Mouse (Mus musculus) R1 (cell line): ENCODE data around the gene Gm20869.
"Not testable (repeated sequence)": the region's sequence is repeated elsewhere in the genome, so short reads cannot be mapped to it uniquely, and the experiment has no call there.

Source experiments
- DNase-seq: peaks from one replicate; pipeline ENCODE4 v3.0.0-alpha.2; 2018; ENCODE audit warnings: low read depth, low spot score

Gene Gm20869

DNA sequence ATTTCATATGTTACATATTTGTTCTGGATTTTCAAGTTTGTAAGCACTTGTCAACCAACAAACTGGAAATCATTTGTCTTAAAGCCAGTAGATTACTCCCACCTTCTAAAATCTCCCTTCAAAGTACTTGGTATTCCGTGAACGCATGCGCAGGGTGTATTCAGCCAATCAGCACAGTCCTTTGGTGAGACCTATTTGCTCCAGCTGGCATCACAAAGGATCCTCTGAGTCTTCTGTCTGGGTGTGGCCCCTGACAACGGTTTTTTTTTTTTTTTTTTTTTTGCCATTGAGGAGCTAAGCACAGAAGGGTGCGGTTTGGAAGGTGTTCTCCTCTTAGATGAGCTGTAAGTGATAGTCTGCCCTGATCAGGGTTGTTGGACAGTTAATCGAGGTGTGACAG, at the start of gene Gm20869:
TSS of gene Gm20869 (plus strand) at position 301 of the 400 bp plus-strand sequence.
- not testable (repeated sequence) for DNase-seq
